Mouse (Mus musculus) layer of hippocampus, postnatal 25 days (tissue): Measurements from ENCODE around the gene Macrod2. TPM values are rescaled to one million over a fixed set of nuclear protein-coding genes. Genes with fewer than 3 reads are reported as not detected.

Source experiments
- DNase-seq, 2 experiments: peaks; one replicate each; pipeline ENCODE4 v3.0.0; 2022; ENCODE audit warnings: mixed read lengths in 2 of 2, low spot score in 1 of 2; ENCODE audit errors: extremely low spot score in 1 of 2
- total RNA-seq, 2 experiments: library from RNA; stranded (reverse); gene quantifications; 2 replicates each; pipeline ENCODE4 v1.2.3; 2021

Macrod2 gene
- total RNA-seq, 2 experiments from 2014 or later = 47.1 to 47.2 TPM

DNA sequence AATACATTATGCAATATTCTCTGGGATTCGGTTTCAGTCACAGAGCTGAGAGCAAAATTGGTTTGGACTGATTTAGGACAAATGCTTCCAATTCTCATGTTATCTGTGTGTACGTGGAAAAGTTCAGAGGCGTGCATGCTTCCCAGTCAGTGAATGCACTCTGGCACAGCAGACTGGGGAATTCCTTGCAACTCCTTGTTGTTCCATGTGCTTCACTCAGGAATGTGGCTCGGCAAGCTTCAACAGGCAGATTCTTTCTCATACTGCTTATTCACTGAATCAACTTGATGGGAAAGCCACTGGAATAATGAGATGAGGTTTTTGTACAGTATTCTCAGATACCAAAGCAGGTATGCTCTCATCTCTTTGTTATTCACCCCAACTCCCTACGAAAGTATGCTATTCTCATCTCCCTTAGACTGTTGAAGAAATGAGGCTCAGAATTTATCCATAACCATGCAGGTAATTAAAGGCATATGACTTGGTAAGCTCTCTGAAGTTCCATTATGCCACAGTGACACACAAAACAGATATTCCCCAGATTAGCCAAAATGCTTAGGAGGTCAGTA is 884.1 kb downstream of the Macrod2 start:
- DNase-seq = no peak

GRCm38 (mm10) chr2:141280817-141281216 is 885.7 kb downstream of the Macrod2 start:
- DNase-seq = no peak

GRCm38 (mm10) chr2:141286110-141286747 is 891.1 kb downstream of the Macrod2 start:
- no peak for DNase-seq

- no peak for DNase-seq
Observed at GRCm38 (mm10) chr2:141288494-141288893, 893.4 kb downstream of the Macrod2 start.

DNA sequence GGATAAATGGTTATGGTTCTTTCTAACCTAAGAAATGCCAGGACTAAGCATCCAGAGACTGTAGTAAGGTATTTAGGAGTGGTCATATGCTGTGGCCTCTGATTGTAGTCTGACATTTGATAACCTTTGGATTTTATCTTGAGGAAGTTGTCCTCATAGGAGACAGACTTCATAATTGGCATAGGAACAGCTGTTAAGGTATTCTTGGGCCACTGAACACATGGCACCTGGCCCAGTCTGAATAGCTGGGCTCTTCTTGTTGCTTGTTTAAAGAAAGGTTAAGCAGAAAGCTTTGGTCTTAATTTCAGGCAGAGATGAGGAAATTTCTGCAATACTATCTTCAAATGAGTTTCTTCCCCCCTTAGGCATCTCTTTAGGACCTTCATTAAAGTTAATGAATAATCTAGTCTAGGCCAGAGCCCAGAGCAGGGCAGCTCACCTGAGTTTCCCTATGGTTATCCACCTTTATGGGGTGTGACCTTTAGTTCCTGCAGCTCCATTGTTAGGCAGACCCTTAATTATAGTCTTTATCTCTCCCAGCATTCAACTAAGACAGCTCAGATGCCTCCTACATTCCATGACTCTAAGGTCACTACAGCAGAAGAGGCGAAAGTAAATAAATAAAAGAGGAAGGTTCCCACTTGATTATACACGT is 894.1 kb downstream of the Macrod2 start:
- DNase-seq = no peak

- no peak for DNase-seq
Observed at GRCm38 (mm10) chr2:141292847-141293246, 897.7 kb downstream of the Macrod2 start.

- no peak for DNase-seq
Observed at GRCm38 (mm10) chr2:141299168-141299567, 904.1 kb downstream of the Macrod2 start.

DNA sequence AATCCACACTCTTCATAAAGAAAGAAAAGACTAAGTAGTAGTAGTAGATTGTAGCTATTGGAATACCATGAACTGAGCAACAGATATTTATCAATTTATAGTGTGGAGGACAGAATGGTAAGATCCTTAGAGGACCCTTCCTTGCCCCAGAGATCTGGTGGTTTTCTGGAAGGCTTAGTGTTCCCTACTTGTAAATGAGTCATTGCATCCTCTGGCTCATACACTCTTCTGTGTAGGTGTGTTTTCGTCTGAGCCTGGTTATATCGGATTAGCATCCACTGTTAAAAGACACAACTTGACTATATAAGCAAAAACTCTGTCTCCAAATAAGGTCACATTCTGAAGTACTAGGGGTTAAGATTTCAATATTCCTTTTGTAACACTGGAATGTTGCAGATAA is 905.9 kb downstream of the Macrod2 start:
- no peak for DNase-seq

GRCm38 (mm10) chr2:141308406-141308805 is 913.3 kb downstream of the Macrod2 start:
- no peak for DNase-seq

GRCm38 (mm10) chr2:141312136-141312948 is 917.2 kb downstream of the Macrod2 start:
- no peak for DNase-seq

DNA sequence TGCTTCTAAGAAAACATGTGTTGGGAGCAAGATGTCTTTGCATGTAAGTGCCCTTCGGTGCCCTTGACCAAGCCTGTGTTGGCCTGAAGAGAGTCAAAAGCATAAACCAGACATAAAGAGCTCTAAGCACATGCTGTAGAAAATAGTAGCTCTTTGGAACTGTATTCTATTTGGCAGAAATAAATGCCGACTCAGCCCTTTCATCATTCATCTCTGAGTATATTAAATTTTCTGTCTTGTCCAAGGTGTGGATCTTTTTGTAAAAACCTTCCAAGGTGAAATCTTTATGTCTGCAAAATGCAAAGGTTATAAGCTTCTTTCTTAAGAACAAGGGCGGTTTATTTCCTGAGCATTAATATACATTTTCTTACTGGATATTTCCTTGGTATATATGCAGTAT is 920.2 kb downstream of the Macrod2 start:
- no peak for DNase-seq

DNA sequence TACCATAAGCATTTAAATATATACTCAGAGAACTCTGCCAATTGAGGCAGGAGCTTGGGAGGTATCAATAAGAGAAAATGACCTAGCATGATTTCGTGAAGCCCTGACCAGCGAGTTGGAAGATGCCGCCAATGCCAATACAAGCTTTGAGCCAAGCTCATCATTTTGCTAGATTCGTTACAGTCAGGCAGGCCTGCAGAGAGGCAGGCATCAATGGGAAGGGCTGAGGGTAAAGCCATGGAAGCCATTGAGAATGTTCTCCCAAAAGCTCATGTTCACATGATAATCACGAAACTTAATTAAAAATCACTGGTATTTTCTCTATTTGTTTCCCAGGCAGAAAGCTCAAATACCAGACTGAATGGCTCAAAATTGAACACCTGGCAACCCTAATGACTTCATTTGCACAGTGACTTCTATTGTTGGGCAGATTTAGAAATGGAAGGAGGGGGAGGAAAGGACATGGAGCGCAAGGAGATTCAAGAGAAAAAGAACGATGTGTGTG is 928.9 kb downstream of the Macrod2 start:
- DNase-seq = no peak

- DNase-seq = no peak
Observed at GRCm38 (mm10) chr2:141327296-141327695, 932.2 kb downstream of the Macrod2 start.

- DNase-seq = no peak
Observed at GRCm38 (mm10) chr2:141337708-141338107, 942.6 kb downstream of the Macrod2 start.

DNA sequence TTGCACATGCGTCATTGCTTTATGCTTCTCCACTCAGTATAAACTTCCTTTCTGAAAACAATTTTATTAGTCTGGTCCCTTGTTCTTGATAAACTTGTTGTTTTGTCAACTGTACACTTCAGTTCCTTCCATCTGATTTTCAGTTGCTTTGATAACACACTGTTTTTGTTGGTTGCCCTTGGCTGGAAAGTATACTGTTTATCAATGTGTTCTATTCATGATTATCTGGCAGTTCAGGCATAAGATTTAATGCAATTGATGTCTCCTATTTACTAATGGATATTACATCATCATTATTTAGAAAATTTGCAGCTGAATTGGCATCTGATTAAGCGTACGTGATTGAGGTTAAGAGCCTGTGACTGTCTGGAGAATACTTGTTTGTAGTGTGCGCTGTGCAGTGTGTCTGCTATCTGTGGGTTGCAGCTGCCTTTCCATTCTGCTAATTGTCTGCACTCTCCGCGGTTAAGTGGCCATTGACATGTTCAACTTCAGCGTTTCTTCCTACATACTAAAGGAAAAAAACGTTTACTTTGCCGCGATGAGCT is 949.0 kb downstream of the Macrod2 start:
- DNase-seq = no peak

- DNase-seq = no peak
Observed at GRCm38 (mm10) chr2:141352623-141353022, 957.5 kb downstream of the Macrod2 start.

DNA sequence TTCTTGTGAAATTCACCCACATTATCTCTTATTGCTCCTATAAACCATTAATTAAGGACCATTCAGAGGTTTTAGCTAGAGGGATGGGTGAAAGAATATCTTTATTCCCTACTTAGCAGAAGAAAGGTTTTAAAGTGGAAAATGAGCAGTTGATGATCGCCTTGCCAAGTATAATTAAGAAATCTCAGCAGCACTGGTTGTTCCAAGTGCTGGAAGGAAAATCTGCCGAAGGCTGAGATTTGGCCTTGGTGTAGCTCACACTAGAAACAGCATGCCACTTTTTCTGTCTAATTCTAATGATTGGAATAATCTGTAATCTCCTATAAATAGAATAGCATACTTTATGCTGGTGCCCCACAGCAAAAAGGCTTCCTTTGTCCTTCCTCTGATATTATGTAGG is 993.5 kb downstream of the Macrod2 start:
- DNase-seq = no peak

DNA sequence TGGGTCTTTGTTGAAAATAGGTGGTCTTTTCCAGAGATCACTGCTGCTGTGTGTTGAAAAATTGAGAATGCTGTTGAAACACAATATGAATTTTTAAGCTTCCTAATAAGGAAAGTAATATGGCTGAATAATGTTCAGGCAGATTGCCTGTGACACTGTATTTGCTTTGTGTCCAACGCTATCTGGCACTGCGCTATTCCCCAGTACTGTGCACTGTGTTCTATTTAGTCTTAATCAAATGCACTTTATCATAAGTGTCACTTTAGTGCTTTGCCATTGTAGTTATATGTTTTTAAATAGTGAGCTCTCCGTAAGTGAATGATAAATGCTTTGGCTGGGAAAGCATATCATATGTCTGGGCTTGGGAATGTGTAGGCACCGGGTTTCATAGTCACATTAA is 996.1 kb downstream of the Macrod2 start:
- no peak for DNase-seq

GRCm38 (mm10) chr2:141394806-141395205 is 999.7 kb downstream of the Macrod2 start:
- no peak for DNase-seq

- no peak for DNase-seq
Observed at GRCm38 (mm10) chr2:141408766-141409165, 1013.7 kb downstream of the Macrod2 start.

- DNase-seq = no peak
Observed at GRCm38 (mm10) chr2:141416436-141416835, 1021.3 kb downstream of the Macrod2 start.
